Mouse (Mus musculus) heart, embryonic 10.5 days (tissue): ENCODE measurements around the gene Cyp27a1. TPM values are rescaled to one million over a fixed set of nuclear protein-coding genes. Genes with fewer than 3 reads are reported as not detected.
A peak's percentile ranks its signal among the peaks of the same experiment; 100 is the strongest.

Source experiments
- DNase-seq: peaks from one replicate; pipeline ENCODE4 v3.0.0-alpha.2; 2017; ENCODE audit warnings: low spot score
- H3K27ac ChIP-seq: fragments of 300-500 bp; sonication (generic); 2 replicates; pipeline ENCODE4 v1.5.1; 2016; ENCODE audit warnings: mild to moderate bottlenecking
- H3K27me3 ChIP-seq: fragments of 300-500 bp; sonication (generic); 2 replicates; pipeline ENCODE4 v1.6.1; 2016; ENCODE audit warnings: mild to moderate bottlenecking; ENCODE audit not compliant: poor library complexity, insufficient read depth, severe bottlenecking
- H3K36me3 ChIP-seq: fragments of 300-500 bp; sonication (generic); 2 replicates; pipeline ENCODE4 v1.6.1; 2016; ENCODE audit warnings: mild to moderate bottlenecking, moderate library complexity
- H3K4me1 ChIP-seq: fragments of 300-500 bp; sonication (generic); 2 replicates; pipeline ENCODE4 v1.6.1; 2016; ENCODE audit warnings: mild to moderate bottlenecking
- H3K4me3 ChIP-seq: fragments of 300-500 bp; sonication (generic); 2 replicates; pipeline ENCODE4 v1.5.1; 2016; ENCODE audit warnings: mild to moderate bottlenecking, moderate library complexity
- H3K9me3 ChIP-seq: fragments of 300-500 bp; sonication (generic); 2 replicates; pipeline ENCODE4 v1.6.1; 2016; ENCODE audit warnings: mild to moderate bottlenecking, moderate library complexity
- whole genome bisulfite sequencing: fragments of 180-500 bp; shearing (Covaris S2); methylation state at CpG from one replicate; pipeline ENCODE4 v1.1.7; 2016; 5-methylcytosine and 5-hydroxymethylcytosine counted together
- polyA plus RNA-seq: library from polyadenylated mRNA; unstranded; fragments of >200 nt; fragmentation: Nextera tagmentation; extraction: Ambion mirVana; gene quantifications from 2 replicates; pipeline ENCODE4 v1.2.1, GENCODE M21; 2016

Cyp27a1 gene
- polyA plus RNA-seq, 1 experiment from 2014 or later = 11.4 TPM

DNA sequence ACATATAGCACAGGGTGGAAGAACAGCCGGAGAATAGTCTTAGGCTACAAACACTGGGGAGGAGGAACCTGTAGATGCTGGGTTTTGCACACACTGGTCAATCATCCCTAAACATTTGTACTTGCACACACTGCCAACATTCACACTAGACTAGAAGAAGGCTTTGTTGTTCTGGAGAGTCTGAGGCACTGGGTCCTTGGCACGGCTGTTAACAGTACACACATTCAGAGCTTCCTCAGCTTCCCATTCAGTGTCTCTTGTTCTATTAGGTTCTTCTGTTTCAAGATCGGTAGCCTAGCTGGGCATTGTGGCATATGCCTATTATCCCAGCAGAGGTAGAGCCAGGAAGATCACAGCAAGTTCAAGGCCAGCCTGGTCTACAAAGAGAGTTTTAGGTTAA lies 9.2 kb upstream of the Cyp27a1 start:
- Histone ChIP-seq H3K27me3 (no peaks in the 10 kb centered on the region), H3K9me3 (no peaks in the 10 kb centered on the region), H3K36me3 (peaks cover 25% of the 10 kb centered on the region), H3K4me3 (no peak overlapping the region), H3K4me1 (peaks cover 2% of the 10 kb centered on the region), H3K27ac (no peak overlapping the region)
- DNase-seq = no peak
- WGBS = 86% methylated on average over 3 of the region's 3 CpGs

DNA sequence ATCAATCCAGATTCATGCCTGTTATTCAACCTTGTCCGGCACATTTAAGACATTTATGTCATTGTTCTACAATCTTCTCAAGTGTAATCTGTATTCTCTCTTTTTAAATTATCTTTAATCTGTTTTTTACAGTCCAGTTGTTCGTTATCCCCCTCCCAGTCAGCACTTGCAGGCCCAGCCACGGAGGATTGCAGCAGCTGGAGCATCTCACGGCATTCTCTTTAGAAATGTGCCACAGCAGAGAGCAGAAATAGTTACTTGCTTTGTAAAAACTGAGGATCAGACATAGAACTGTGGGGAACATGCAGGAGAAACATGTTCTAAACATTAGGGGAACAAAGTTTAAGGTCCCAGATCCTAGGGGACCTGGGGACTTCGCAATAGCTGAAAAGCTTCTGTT lies 8.4 kb upstream of the Cyp27a1 start:
- 77% methylated on average over 5 of the region's 5 CpGs for WGBS
- Histone ChIP-seq H3K27me3 (no peaks in the 10 kb centered on the region), H3K4me3 (no peak overlapping the region), H3K36me3 (peaks cover 20% of the 10 kb centered on the region), H3K4me1 (no peaks in the 10 kb centered on the region), H3K9me3 (no peaks in the 10 kb centered on the region), H3K27ac (no peak overlapping the region)
- no peak for DNase-seq

DNA sequence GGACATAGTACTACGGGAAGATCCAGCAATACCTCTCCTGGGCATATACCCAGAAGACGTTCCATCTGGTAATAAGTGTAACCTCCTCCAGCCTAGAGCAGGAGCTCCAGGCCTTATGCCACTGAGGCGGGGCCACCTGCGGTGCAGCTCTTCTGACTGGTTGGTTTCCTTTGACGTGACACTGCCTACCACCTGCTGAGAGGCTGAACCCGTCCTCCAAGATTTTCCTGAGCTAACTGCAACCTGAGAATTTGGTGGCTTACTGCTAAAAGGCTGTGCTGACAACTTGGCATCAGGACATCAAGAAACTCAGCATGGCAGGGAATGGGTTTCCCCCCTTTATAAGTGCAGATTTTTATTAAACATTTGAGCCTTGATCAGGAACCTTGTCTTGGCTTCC lies 3.8 kb upstream of the Cyp27a1 start:
- no peak for DNase-seq
- Histone ChIP-seq H3K4me3 (no peak overlapping the region), H3K9me3 (no peaks in the 10 kb centered on the region), H3K4me1 (peaks cover 18% of the 10 kb centered on the region), H3K27me3 (no peaks in the 10 kb centered on the region), H3K36me3 (no peaks in the 10 kb centered on the region), H3K27ac (no peak overlapping the region)
- 41% methylated on average over 6 of the region's 6 CpGs for WGBS

DNA sequence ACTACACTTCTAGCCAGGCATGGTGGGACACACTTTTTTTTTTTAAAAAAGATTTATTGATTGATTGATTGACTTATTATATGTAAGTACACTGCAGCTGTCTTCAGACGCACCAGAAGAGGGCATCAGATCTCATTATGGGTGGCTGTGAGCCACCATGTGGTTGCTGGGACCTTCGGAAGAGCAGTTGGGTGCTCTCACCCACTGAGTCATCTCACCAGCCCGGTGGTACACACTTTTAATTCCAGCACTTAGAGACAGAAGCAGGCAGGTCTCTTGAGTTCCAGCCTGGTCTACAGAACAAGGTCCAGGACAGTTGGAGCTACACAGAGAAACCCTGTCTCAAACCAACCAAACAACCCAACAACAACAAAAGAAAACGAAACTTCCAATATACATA lies 1.3 kb upstream of the Cyp27a1 start:
- peaks cover 21% of the 10 kb centered on the region for H3K4me1 ChIP-seq
- no peaks in the 10 kb centered on the region for H3K36me3 ChIP-seq
- peak; percentile 27 for DNase-seq
- H3K9me3 ChIP-seq = no peaks in the 10 kb centered on the region
- no peak overlapping the region for H3K4me3 ChIP-seq
- WGBS = 62% methylated on average over 4 of the region's 4 CpGs
- H3K27me3 ChIP-seq = no peaks in the 10 kb centered on the region
- H3K27ac ChIP-seq = no peak overlapping the region

DNA sequence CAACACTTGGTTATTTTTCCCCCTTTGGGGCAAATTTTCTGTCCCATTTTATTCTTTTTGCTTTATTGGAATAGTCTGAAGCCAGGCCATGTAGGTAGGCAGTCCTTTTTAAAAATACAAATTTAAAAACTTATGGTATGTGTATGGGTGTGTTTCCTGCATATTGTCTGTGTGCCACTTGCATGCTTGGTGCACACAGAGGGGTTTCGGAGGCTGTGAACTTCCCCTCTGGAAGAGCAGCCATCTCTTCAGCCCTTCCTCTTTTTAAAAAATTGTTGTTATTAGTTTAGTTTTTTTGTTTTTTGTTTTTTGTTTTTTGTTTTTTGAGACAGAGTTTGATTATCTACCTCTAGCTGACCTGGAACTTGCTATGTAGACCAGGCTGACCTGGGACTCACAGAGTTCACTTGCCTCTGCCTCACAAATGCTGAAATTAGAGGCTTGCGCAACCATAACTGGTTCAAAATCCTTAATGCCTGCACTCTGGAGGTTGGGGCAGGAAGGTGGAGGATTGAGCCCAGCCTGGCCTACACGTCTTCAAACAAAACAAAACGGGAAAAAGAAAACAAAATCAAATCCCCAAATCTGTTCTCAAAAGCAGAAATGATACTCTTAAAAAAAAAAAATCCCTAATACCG lies 794 bp upstream of the Cyp27a1 start:
- no peaks in the 10 kb centered on the region for H3K9me3 ChIP-seq
- peak; percentile 35 for DNase-seq
- peak overlapping the region; percentile 93; the same call in 1 of the 2 replicates for H3K27ac ChIP-seq
- peaks cover 21% of the 10 kb centered on the region for H3K4me1 ChIP-seq
- no peaks in the 10 kb centered on the region for H3K27me3 ChIP-seq
- H3K36me3 ChIP-seq = no peaks in the 10 kb centered on the region
- WGBS = 39% methylated on average over 5 of the region's 5 CpGs
- H3K4me3 ChIP-seq = peak overlapping the region; percentile 77

DNA sequence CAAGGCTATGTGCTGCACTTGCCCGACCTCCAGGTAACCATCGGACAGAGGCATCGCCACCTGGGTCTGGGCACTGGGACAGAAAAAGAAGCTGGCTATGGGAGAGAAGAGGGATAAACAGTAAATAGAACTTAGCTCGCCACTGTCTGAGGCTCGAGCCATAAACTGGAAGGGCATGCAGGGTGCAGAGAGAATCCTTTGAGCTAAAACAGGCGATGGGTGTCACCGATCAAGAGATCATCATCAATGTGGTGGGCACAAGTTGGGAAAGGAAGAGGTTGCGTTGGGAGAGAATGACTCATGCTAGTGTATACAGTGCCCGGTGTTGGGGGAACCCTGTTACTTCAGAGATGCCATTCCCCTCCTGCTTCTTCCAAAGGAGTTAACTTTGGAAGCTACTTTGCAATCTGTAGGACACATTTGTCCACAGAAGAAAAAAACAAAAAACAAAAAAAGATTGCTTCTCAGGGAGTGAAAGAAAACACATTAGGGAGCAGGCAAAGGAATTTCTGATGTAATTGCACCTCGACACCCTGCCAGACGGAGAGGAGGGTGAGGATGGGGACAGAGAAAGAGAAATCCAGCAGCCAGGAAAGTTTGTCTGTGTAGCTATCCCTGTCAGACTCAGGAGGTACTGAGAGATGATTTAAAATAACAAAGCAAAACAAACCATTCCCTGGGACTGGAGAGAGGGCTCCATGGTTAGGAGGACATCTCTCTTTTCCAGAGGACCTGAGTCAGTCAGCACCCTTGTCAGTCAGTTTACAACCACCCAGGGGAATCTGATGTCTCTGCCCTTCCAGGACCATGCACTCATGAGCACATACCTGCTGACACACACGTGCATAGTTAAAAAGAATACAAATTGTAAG lies 721 bp downstream of the Cyp27a1 start:
- Histone ChIP-seq H3K4me3 (peak overlapping the region; percentile 77), H3K36me3 (no peaks in the 10 kb centered on the region), H3K9me3 (no peaks in the 10 kb centered on the region), H3K27ac (peak overlapping the region; percentile 93), H3K4me1 (peaks cover 21% of the 10 kb centered on the region), H3K27me3 (no peaks in the 10 kb centered on the region)
- WGBS = 22% methylated on average over 12 of the region's 12 CpGs
- DNase-seq = no peak

DNA sequence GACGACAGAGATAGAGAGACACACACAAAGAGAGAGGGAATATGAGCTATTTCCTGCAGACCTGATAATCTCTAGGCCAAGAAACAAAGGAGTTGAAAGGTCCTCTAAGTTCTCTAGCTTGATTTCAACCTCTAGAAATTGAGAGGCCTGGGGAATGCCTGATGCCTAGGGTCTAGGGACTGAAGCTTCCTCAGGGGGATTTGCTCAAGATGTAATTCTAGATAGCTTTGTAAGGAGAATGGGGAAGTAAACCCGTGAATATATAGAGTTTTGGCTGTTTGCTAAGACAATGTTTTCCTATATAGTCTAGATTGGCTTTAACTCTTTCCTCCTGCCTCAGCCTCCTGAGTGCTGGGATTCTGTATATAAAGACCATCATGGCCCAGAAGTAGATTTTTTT lies 1.6 kb downstream of the Cyp27a1 start:
- no peak overlapping the region for H3K4me3 ChIP-seq
- no peaks in the 10 kb centered on the region for H3K9me3 ChIP-seq
- WGBS = 45% methylated on average over 2 of the region's 2 CpGs
- H3K4me1 ChIP-seq = peaks cover 21% of the 10 kb centered on the region
- H3K27ac ChIP-seq = no peak overlapping the region
- no peak for DNase-seq
- H3K36me3 ChIP-seq = no peaks in the 10 kb centered on the region
- no peaks in the 10 kb centered on the region for H3K27me3 ChIP-seq

DNA sequence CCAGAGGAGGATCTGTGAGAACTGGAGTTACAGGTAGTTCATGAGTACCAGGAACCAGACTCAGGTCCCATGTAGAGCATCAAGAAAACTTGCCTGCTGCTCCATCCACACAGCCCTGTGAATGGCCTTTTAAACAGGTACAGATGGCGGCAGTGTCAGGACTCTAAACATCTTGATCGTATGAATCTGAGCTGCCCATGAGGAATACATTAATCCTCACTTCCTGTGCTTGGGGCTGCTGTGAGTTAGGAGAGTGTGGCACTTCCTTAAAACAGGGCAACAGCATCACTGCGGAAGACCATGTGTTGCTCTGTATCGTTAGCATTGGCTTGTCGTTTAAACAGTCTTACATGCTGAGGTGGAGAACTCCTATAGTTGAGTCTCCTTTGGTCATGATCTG lies 2.1 kb downstream of the Cyp27a1 start:
- WGBS = 67% methylated on average over 5 of the region's 5 CpGs
- Histone ChIP-seq H3K4me3 (no peak overlapping the region), H3K9me3 (no peaks in the 10 kb centered on the region), H3K4me1 (peaks cover 21% of the 10 kb centered on the region), H3K27me3 (no peaks in the 10 kb centered on the region), H3K36me3 (no peaks in the 10 kb centered on the region), H3K27ac (no peak overlapping the region)
- DNase-seq = no peak

DNA sequence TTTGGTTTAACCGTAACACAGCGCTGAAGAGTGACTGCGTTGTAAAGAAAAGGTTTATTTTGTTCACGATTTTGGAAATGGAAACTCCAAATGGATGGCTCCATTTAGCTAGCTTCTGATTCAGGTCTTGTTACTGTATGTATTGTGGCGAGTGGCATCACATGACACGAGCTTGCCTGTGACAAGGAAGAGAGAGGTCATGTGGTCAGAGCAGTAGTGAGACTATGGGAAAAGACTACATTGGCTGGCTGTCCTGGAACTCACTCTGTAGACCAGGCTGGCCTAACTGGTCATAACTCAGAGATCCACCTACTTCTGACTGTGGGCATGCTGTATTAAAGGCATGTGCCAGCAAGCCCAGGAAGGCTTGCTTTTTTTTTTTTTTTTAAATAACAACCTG lies 2.5 kb downstream of the Cyp27a1 start:
- peak; percentile 27 for DNase-seq
- 89% methylated on average over 6 of the region's 6 CpGs for WGBS

DNA sequence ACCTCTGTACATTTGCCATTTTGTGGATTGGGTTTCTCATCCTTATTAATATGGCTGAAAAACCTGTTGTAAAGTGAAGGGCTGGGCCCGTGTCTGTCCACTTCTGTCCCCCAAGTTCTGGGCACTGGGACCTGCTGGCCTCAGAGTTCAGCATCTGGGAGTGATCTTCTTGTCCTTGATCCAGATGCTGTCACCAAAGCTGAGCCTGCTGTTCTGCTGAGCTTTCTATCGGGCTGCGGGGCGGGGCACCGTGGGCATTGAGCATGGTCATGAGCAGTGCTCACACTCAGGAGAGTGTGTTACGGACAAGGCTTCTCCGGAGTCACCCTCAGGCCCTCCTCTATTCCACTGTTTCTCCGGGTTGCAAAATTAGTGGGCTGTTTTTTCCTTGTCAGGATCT lies 4.7 kb downstream of the Cyp27a1 start:
- no peaks in the 10 kb centered on the region for H3K27me3 ChIP-seq
- H3K9me3 ChIP-seq = no peaks in the 10 kb centered on the region
- no peak overlapping the region for H3K4me3 ChIP-seq
- no peak for DNase-seq
- H3K36me3 ChIP-seq = no peaks in the 10 kb centered on the region
- 86% methylated on average over 8 of the region's 8 CpGs for WGBS
- H3K4me1 ChIP-seq = peaks cover 14% of the 10 kb centered on the region
- no peak overlapping the region for H3K27ac ChIP-seq

More for the DNA sequence above, 2.5 kb downstream of the Cyp27a1 start:
- peaks cover 21% of the 10 kb centered on the region for H3K4me1 ChIP-seq
- no peaks in the 10 kb centered on the region for H3K36me3 ChIP-seq
- no peak overlapping the region for H3K27ac ChIP-seq
- H3K4me3 ChIP-seq = no peak overlapping the region
- H3K9me3 ChIP-seq = no peaks in the 10 kb centered on the region
- no peaks in the 10 kb centered on the region for H3K27me3 ChIP-seq

DNA sequence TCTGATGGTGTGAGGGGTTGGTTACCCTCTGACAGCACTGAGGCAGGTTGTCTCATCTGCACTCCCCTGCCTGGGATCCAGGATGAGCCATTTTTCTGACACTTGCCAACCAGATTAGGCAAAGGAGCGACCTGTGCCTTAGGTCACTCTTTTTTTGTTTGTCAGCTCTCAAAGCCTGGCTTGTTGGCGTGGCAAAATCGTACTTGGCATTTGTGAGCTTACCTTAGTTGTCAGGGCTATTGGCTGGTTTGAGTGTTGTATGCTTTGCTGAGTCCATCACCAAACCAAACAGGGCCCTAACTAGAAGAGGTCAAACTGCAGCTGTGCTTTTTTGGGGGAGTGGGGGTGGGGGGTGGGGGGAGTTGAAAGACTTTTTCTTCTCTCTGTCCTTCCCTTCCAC lies 5.9 kb downstream of the Cyp27a1 start:
- DNase-seq = no peak
- Histone ChIP-seq H3K4me1 (peaks cover 5% of the 10 kb centered on the region; the same call in 1 of the 2 replicates), H3K27me3 (no peaks in the 10 kb centered on the region), H3K4me3 (no peak overlapping the region), H3K27ac (no peak overlapping the region), H3K36me3 (no peaks in the 10 kb centered on the region), H3K9me3 (no peaks in the 10 kb centered on the region)
- WGBS = 68% methylated on average over 3 of the region's 3 CpGs

DNA sequence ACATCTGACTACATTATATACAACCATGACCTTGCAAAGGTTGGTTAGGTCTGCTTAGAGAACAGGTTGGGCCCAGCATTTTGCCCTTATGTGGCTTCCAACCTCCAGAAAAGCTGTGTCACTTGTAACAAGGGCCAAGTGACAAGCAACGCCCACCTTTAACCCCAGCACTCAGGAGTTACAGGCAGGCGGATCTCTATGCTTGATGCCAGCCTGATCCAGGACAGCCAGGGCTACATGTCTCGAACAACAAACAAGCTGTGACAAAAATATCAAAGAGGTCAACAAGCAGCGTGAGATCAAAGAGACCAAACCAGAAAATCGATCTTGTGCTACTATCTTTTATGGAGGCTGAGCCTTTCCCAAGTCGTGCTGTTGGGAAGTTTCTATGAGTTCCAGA lies 8.3 kb downstream of the Cyp27a1 start:
- DNase-seq = no peak
- H3K27me3 ChIP-seq = no peaks in the 10 kb centered on the region
- no peak overlapping the region for H3K27ac ChIP-seq
- no peaks in the 10 kb centered on the region for H3K4me1 ChIP-seq
- no peaks in the 10 kb centered on the region for H3K9me3 ChIP-seq
- H3K4me3 ChIP-seq = no peak overlapping the region
- WGBS = 76% methylated on average over 6 of the region's 6 CpGs
- H3K36me3 ChIP-seq = no peaks in the 10 kb centered on the region

DNA sequence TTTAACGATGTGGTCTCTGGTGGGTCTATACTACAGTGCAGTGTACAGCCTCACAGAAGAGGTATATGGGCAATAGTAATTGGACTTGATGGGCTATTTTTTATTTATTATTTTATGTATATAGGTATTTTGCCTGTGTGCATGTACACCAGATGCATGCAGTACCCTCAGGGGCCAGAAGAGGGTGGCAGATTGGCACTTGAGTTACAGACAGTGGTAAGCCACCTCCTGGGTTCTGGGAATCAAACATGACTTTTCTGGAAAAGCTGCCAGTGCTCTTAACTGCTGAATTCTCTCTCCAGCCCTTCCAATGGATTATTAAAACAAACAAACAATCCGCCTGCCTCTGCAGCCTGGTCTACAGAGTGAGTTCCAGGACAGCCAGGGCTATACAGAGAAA lies 10.4 kb downstream of the Cyp27a1 start:
- 67% methylated on average over 2 of the region's 2 CpGs for WGBS
- no peaks in the 10 kb centered on the region for H3K9me3 ChIP-seq
- DNase-seq = no peak
- H3K27ac ChIP-seq = no peak overlapping the region
- H3K4me3 ChIP-seq = no peak overlapping the region
- H3K4me1 ChIP-seq = 0 out of 2 replicates have a peak, but pooled peaks cover 3% of the 10 kb centered on the region
- no peaks in the 10 kb centered on the region for H3K36me3 ChIP-seq
- H3K27me3 ChIP-seq = no peaks in the 10 kb centered on the region
